Mouse (Mus musculus) olfactory bulb, adult 2 months (tissue): ENCODE results near the gene Zfp536.

Experiments used
- CTCF ChIP-seq: fragments of 200-500 bp; IDR thresholded peaks from 2 replicates; pipeline ENCODE4 v1.5.1; 2012; ENCODE audit warnings: low read depth, mild to moderate bottlenecking, low read length, moderate library complexity; ENCODE audit not compliant: insufficient read depth
- POLR2A ChIP-seq: fragments of 200-500 bp; IDR thresholded peaks from 2 replicates; pipeline ENCODE4 v1.6.1; 2012; ENCODE audit warnings: mild to moderate bottlenecking, low read depth, low read length, moderate library complexity; ENCODE audit not compliant: insufficient read depth

GRCm38 (mm10) chr7:37602871-37603524 lies 170.4 kb downstream of the Zfp536 start:
- no peak for TF ChIP-seq POLR2A
- no peak for TF ChIP-seq CTCF
